Mouse (Mus musculus) CH12.LX (cell line): ENCODE measurements at regions not wholly inside any gene's neighbourhood (a gene's known extent, or its start where the extent isn't known, plus 50 kb on each side); places are given as distances from the start of the nearest gene placed in this dataset.

ENCODE experiments used
- DNase-seq: peaks from one replicate; pipeline ENCODE4 v3.0.0-alpha.2; 2013; ENCODE audit errors: extremely low read depth
- H3K27ac ChIP-seq: 2 replicates; pipeline ENCODE4 v1.5.1; 2012; ENCODE audit warnings: low read depth, mild to moderate bottlenecking, control low read depth, moderate library complexity; ENCODE audit not compliant: insufficient read depth
- H3K27me3 ChIP-seq: replicated peaks from 2 replicates; pipeline ENCODE3; 2012; ENCODE audit warnings: inconsistent platforms
- H3K36me3 ChIP-seq, 2 experiments: replicated peaks in 1 of 2; 2 replicates each; pipeline versions ENCODE3 to v1.6.1; 2012; ENCODE audit warnings: inconsistent platforms in 1 of 2, low read length in 1 of 2, mild to moderate bottlenecking in 1 of 2, mixed read lengths in 1 of 2, moderate library complexity in 1 of 2; ENCODE audit not compliant: control insufficient read depth in 1 of 2, insufficient read depth in 1 of 2
- H3K4me1 ChIP-seq, 2 experiments: 2 replicates each; pipeline ENCODE4 v1.6.1; 2012; ENCODE audit warnings: inconsistent platforms in 1 of 2, moderate library complexity in 1 of 2; ENCODE audit not compliant: insufficient read depth in 2 of 2, control insufficient read depth in 1 of 2
- H3K4me2 ChIP-seq: 2 replicates; pipeline ENCODE4 v1.6.1; 2012; ENCODE audit warnings: low read depth, mild to moderate bottlenecking, control low read depth; ENCODE audit not compliant: poor library complexity, insufficient read depth, severe bottlenecking
- H3K4me3 ChIP-seq, 3 experiments: fragments of 150-350 bp in 1 of 3; sonication (generic) in 1 of 3; replicated peaks in 1 of 3; 2 replicates each; pipeline versions ENCODE3 to v1.5.1; 2011 to 2012; ENCODE audit warnings: low read depth in 2 of 3, low read length in 2 of 3, mild to moderate bottlenecking in 2 of 3, moderate library complexity in 2 of 3, control low read depth in 1 of 3, improper control_type of control experiment in 1 of 3, inconsistent platforms in 1 of 3, mixed read lengths in 1 of 3; ENCODE audit not compliant: poor library complexity in 1 of 3
- H3K79me2 ChIP-seq: replicated peaks from 2 replicates; pipeline ENCODE4 v1.6.1; 2012; ENCODE audit warnings: mild to moderate bottlenecking, moderate library complexity; ENCODE audit not compliant: control insufficient read depth, poor library complexity, insufficient read depth, severe bottlenecking; ENCODE audit errors: extremely low read depth
- H3K9ac ChIP-seq: 2 replicates; pipeline ENCODE4 v1.6.1; 2012; ENCODE audit warnings: low read depth, mild to moderate bottlenecking, control low read depth, moderate library complexity; ENCODE audit not compliant: insufficient read depth
- H3K9me3 ChIP-seq: replicated peaks from 2 replicates; pipeline ENCODE3; 2012; ENCODE audit warnings: low read length, inconsistent platforms, mixed read lengths
- BHLHE40 ChIP-seq: IDR thresholded peaks from 2 replicates; pipeline ENCODE4 v1.6.1; 2011; ENCODE audit warnings: mild to moderate bottlenecking, low read depth, low read length, improper control_type of control experiment
- CHD1 ChIP-seq: IDR thresholded peaks from 2 replicates; pipeline ENCODE4 v1.6.1; 2012; ENCODE audit warnings: low read depth, low read length, improper control_type of control experiment, inconsistent platforms
- CTCF ChIP-seq, 2 experiments: IDR thresholded peaks in 1 of 2; conservative IDR thresholded peaks in 1 of 2; 2 replicates each; pipeline ENCODE4 v1.5.1; 2011 to 2012; ENCODE audit warnings: low read depth in 2 of 2, low read length in 2 of 2, improper control_type of control experiment in 1 of 2, inconsistent platforms in 1 of 2, mild to moderate bottlenecking in 1 of 2, moderate library complexity in 1 of 2
- E2F4 ChIP-seq: IDR thresholded peaks from 2 replicates; pipeline ENCODE4 v1.6.1; 2011; ENCODE audit warnings: low read depth, low read length, improper control_type of control experiment; ENCODE audit not compliant: insufficient replicate concordance
- ELF1 ChIP-seq: IDR thresholded peaks from 2 replicates; pipeline ENCODE4 v1.6.1; 2014; ENCODE audit warnings: low read depth, mild to moderate bottlenecking, inconsistent platforms, low read length, improper control_type of control experiment
- ETS1 ChIP-seq: conservative IDR thresholded peaks from 2 replicates; pipeline ENCODE4 v1.6.1; 2012; ENCODE audit warnings: low read depth, mild to moderate bottlenecking, inconsistent platforms, low read length, improper control_type of control experiment, moderate library complexity
- GABPA ChIP-seq: IDR thresholded peaks from 2 replicates; pipeline ENCODE4 v1.6.1; 2012; ENCODE audit warnings: low read depth, low read length, improper control_type of control experiment, inconsistent platforms; ENCODE audit not compliant: insufficient replicate concordance
- HCFC1 ChIP-seq: IDR thresholded peaks from 2 replicates; pipeline ENCODE4 v1.6.1; 2012; ENCODE audit warnings: low read depth, mild to moderate bottlenecking, inconsistent platforms, low read length, improper control_type of control experiment
- IRF4 ChIP-seq: IDR thresholded peaks from 2 replicates; pipeline ENCODE4 v1.6.1; 2014; ENCODE audit warnings: low read depth, mild to moderate bottlenecking, inconsistent platforms, low read length, improper control_type of control experiment
- JUN ChIP-seq: IDR thresholded peaks from 2 replicates; pipeline ENCODE4 v1.6.1; 2011; ENCODE audit warnings: low read depth, mild to moderate bottlenecking, low read length, improper control_type of control experiment, moderate library complexity; ENCODE audit not compliant: insufficient read depth
- KAT2A ChIP-seq: IDR thresholded peaks from 2 replicates; pipeline ENCODE4 v1.6.1; 2012; ENCODE audit warnings: low read length, improper control_type of control experiment, inconsistent platforms; ENCODE audit not compliant: insufficient replicate concordance
- MAZ ChIP-seq: IDR thresholded peaks from 2 replicates; pipeline ENCODE4 v1.6.1; 2012; ENCODE audit warnings: low read depth, mild to moderate bottlenecking, inconsistent platforms, low read length, improper control_type of control experiment, moderate library complexity
- MEF2A ChIP-seq: IDR thresholded peaks from 2 replicates; pipeline ENCODE4 v1.6.1; 2014; ENCODE audit warnings: low read depth, mild to moderate bottlenecking, inconsistent platforms, low read length, improper control_type of control experiment, borderline replicate concordance
- MXI1 ChIP-seq: IDR thresholded peaks from 2 replicates; pipeline ENCODE4 v1.6.1; 2011; ENCODE audit warnings: mild to moderate bottlenecking, low read depth, low read length, improper control_type of control experiment
- NELFE ChIP-seq: IDR thresholded peaks from 2 replicates; pipeline ENCODE4 v1.6.1; 2011; ENCODE audit warnings: low read depth, low read length, improper control_type of control experiment
- POLR2A ChIP-seq: IDR thresholded peaks from 2 replicates; pipeline ENCODE4 v1.6.1; 2011; ENCODE audit warnings: low read depth, mild to moderate bottlenecking, improper control_type of control experiment, low read length
- RCOR1 ChIP-seq: conservative IDR thresholded peaks from 2 replicates; pipeline ENCODE4 v1.6.1; 2012; ENCODE audit warnings: low read depth, mild to moderate bottlenecking, inconsistent platforms, low read length, improper control_type of control experiment
- SMC3 ChIP-seq: IDR thresholded peaks from 2 replicates; pipeline ENCODE4 v1.6.1; 2011; ENCODE audit warnings: low read depth, low read length, improper control_type of control experiment
- TBP ChIP-seq: conservative IDR thresholded peaks from 2 replicates; pipeline ENCODE4 v1.6.1; 2011; ENCODE audit warnings: low read depth, low read length, improper control_type of control experiment
- UBTF ChIP-seq: IDR thresholded peaks from 2 replicates; pipeline ENCODE4 v1.6.1; 2012; ENCODE audit warnings: low read depth, mild to moderate bottlenecking, inconsistent platforms, low read length, improper control_type of control experiment, moderate library complexity
- USF1 ChIP-seq: IDR thresholded peaks from 2 replicates; pipeline ENCODE4 v1.6.1; 2014; ENCODE audit warnings: low read depth, mild to moderate bottlenecking, inconsistent platforms, low read length, improper control_type of control experiment
- USF2 ChIP-seq: conservative IDR thresholded peaks from 2 replicates; pipeline ENCODE4 v1.6.1; 2011; ENCODE audit warnings: low read depth, low read length, improper control_type of control experiment
- ZC3H11A ChIP-seq: IDR thresholded peaks from 2 replicates; pipeline ENCODE4 v1.6.1; 2012; ENCODE audit warnings: low read depth, mild to moderate bottlenecking, inconsistent platforms, low read length, improper control_type of control experiment
- ZKSCAN1 ChIP-seq: IDR thresholded peaks from 2 replicates; pipeline ENCODE4 v1.6.1; 2012; ENCODE audit warnings: low read depth, inconsistent platforms, low read length, improper control_type of control experiment, borderline replicate concordance
- ZMIZ1 ChIP-seq: IDR thresholded peaks from 2 replicates; pipeline ENCODE4 v1.6.1; 2012; ENCODE audit warnings: low read depth, mild to moderate bottlenecking, inconsistent platforms, low read length, improper control_type of control experiment
- ZNF384 ChIP-seq: IDR thresholded peaks from 2 replicates; pipeline ENCODE4 v1.6.1; 2012; ENCODE audit warnings: low read depth, low read length, improper control_type of control experiment, inconsistent platforms
- dilution Hi-C: fragments of 300-500 bp; cut with MboI; formaldehyde crosslinking; loops from 2 replicates; pipeline ENCODE4 v1.14.3; 2020; ENCODE audit warnings: low sequenced_read_pairs; ENCODE audit not compliant: extremely low pct_unique_long_range_greater_than_20kb, extremely low pct_ligation_motif_present
- in situ Hi-C: fragments of 300-500 bp; cut with MboI; formaldehyde crosslinking; loops from 3 replicates; pipeline ENCODE4 v1.14.3; 2019; ENCODE audit warnings: low sequenced_read_pairs, low pct_ligation_motif_present, low pct_unique_long_range_greater_than_20kb, mixed read lengths

DNA sequence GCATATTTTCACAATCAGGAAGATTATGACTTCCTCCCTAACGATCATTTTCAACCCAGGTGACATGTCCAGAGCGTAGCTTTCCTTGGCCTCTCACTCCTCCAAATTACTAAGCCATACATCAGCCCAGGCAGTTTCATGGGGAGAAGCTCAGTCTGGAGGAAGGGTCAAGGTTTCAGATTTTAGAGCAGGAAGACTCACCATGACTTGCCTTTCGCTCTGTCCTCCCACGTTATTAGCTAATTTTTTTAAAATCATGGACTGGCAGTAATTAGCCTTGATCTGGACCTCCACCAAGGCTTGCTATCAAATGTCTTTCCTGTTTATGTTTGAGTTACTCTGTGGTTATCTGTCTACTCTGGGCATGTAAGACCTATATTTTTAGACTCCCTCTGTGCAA is 102.9 kb upstream of the Robo2 start:
- no peak overlapping the region for H3K27ac ChIP-seq
- H3K4me1 ChIP-seq, result no peaks in the 10 kb centered on the region
- H3K9ac ChIP-seq, result no peak overlapping the region
- no peaks in the 10 kb centered on the region for H3K79me2 ChIP-seq
- peaks cover 36% of the 10 kb centered on the region for H3K9me3 ChIP-seq
- no peak for TF ChIP-seq IRF4
- no peak for TF ChIP-seq ZKSCAN1
- no peak for TF ChIP-seq MAZ
- TF ChIP-seq USF2, result no peak
- TF ChIP-seq ZNF384, result no peak
- no peak for TF ChIP-seq ZMIZ1
- no peak for TF ChIP-seq GABPA
- TF ChIP-seq E2F4, result no peak
- TF ChIP-seq POLR2A, result no peak
- TF ChIP-seq MEF2A, result no peak
- TF ChIP-seq CTCF (conservative IDR thresholded peaks at IDR 0.05 in 1 of 2, IDR thresholded peaks at IDR 0.05 in 1 of 2; ENCODE audit: low read depth in 2 of 2, low read length in 2 of 2), result no peak
- no peak for TF ChIP-seq RCOR1
- no peak for TF ChIP-seq TBP
- no peak for TF ChIP-seq ELF1
- TF ChIP-seq ETS1, result no peak
- no peak for TF ChIP-seq NELFE
- TF ChIP-seq USF1, result no peak
- TF ChIP-seq ZC3H11A, result no peak
- TF ChIP-seq, all 38 proteins: peak for 0
- DNase-seq, result no peak
- H3K27me3 ChIP-seq, result no peaks in the 10 kb centered on the region
- H3K4me3 ChIP-seq, result no peak overlapping the region
- H3K36me3 ChIP-seq, result no peaks in the 10 kb centered on the region
- in situ Hi-C loops, result no loop called here
- H3K4me2 ChIP-seq, result no peak overlapping the region
- dilution Hi-C loops, result no loop called here

DNA sequence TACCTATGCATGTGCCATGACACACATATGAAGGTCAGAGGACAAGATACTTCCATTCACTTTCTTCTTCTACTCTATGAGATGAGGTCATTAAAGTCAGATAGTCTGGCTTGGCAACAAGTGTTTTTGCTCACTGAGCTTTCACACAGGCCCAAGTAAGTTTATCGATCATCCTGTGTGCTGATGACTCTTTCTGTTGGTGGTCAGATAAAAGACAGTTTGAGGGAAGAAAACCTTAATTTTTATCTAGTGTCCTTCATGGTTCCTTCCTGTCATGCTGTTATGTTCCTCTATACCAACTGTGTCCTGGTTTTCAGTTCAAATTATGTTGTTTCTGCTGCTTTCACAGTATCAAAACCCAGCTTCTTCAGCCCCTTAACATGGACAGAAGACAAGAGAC is 98.8 kb upstream of the Robo2 start:
- in situ Hi-C loops (no loop called here), dilution Hi-C loops (no loop called here)
- Histone ChIP-seq H3K4me1 (no peaks in the 10 kb centered on the region), H3K4me2 (no peak overlapping the region), H3K9ac (no peak overlapping the region), H3K27me3 (no peaks in the 10 kb centered on the region), H3K36me3 (no peaks in the 10 kb centered on the region), H3K79me2 (no peaks in the 10 kb centered on the region), H3K9me3 (peaks cover 37% of the 10 kb centered on the region), H3K4me3 (no peak overlapping the region)
- no peak for TF ChIP-seq TBP
- TF ChIP-seq KAT2A, result no peak
- TF ChIP-seq IRF4, result no peak
- TF ChIP-seq HCFC1, result no peak
- TF ChIP-seq MXI1, result no peak
- TF ChIP-seq BHLHE40, result no peak
- no peak for TF ChIP-seq CHD1
- TF ChIP-seq MAZ, result no peak
- TF ChIP-seq UBTF, result no peak
- no peak for TF ChIP-seq ELF1
- no peak for TF ChIP-seq JUN
- no peak for TF ChIP-seq SMC3
- TF ChIP-seq, all 38 proteins: peak for 0
- no peak overlapping the region for H3K27ac ChIP-seq
- no peak for DNase-seq
